Mouse (Mus musculus) urinary bladder, postnatal 4 days (tissue): ENCODE measurements at regions not wholly inside any gene's neighbourhood (a gene's known extent, or its start where the extent isn't known, plus 50 kb on each side); places are given as distances from the start of the nearest gene placed in this dataset.

ENCODE experiments used
- DNase-seq, 2 experiments: peaks; one replicate each; pipeline ENCODE4 v3.0.0; 2021 to 2022; ENCODE audit warnings: low spot score in 2 of 2

DNA sequence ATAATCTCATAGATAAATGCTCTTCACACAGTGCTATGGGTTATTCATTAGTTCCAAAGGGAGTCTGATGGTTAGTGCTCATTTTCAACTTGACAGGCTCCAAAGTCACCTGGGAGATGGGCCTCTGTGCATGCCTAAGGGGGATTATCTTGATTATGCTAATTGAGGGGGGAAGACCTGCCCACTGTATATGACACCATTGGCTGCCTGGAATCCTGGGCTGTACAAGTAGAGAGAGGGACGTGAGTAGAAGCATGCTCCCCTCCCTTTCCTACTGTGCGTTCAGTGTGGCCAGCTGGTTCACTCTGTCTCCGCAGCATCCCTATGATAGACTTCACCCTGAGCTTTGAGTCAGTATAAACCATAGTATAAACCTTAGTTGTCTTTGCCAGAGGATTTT lies 300.8 kb downstream of the Gpat3 start:
- no peak for DNase-seq

DNA sequence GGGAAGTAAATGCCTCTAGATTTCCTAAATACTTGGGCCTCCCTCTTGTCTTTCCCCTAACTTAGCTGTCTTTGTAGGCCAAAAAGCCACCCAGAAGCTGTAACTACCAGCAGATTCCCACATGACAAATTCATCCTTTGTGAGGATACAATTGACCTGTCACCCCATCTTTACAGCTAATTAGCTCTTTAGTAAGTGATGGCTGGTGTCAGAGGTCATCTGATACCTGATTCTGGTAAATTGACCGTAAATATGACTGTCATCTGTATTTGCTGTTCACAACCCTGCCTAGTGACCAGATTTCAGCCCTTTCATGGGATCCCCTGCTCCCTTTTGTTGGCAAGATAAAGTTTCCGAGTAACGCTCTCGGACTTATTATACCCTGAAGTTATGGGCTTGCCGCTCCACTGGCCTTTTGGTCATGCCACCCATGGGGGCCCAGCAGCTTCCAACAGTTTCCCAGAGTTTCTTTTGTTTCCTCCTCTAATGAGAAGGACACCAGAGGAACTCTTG lies 279.5 kb downstream of the Gpat3 start:
- DNase-seq = no peak

DNA sequence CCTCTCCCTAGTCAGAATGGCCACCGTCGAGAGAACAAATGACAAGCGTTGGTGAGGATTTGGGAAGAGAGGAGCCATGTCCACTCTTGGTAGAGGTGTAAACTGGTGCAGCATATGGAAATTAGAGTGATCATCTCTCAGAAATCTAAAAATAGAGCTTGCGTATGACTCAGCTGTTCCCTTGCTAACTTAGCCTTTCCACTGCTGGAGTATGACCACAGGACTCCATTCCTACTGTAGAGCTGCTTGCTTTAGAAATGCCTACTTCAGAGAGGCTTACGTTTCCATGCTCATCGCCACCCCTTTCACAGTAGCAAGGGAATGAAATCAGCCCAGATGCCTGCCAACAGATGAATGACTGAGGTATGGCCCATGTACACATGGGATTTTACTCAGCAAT lies 277.4 kb downstream of the Gpat3 start:
- no peak for DNase-seq

DNA sequence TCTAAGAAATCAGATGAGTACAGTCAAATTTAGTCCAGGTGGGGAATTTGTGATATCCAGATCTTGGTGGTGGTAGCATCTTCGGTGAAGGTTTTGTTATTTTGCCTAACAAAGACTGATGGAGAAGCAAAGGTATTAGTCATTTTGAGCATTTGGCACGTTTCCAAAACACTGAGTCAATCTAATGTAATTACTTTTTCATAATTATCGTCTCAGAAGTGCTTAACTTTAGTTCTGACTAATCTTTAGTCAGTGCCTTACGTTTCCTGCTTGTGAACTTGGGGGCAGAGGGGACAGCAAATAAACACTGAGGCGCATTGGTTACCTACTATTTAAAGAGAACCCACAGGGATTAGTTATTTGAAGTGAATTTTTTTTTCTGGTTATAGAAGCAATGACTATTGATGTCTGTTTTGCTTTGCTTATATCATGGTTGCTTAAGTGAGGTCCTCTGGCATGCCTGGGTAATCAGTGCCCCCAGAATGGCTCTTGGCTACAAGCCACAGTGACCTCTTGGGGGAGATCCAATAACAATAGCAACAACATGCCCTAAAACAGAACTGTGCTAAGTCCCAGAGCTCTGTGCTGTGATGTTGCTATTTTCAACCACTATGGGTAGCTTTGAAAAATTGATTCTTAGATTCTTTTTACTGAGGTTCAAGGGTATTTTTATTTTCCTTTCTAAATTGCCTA lies 275.1 kb downstream of the Gpat3 start:
- no peak for DNase-seq

DNA sequence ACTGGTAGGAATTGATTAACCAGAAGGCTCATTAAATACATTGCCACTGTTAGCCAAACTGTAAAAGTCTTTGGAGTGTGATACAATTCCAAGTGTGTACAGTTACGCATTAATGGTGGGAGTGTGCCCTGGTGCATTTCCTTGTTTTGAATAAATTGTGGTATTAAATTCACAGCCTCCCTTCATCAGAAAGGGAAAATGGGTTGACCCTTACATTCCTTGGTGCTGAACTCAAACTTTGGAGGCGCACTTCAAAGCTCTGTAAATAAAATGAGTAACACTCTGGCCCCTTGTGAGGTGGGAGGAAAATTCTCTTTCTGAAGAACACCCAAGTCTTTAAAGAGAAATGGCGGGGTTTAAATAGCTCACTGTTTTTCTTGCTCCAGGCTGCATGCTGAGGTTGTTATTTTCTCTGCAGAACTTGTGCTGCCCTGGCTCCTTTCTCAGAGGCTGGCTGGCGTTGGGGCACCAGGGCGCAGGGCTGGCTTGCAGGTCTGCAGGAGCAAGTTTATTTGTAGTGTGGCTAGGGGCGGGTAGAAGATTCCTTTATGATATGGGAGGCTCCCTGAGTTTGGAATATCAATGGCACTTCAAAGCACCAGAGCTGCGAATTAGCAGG lies 266.7 kb downstream of the Gpat3 start:
- no peak for DNase-seq

DNA sequence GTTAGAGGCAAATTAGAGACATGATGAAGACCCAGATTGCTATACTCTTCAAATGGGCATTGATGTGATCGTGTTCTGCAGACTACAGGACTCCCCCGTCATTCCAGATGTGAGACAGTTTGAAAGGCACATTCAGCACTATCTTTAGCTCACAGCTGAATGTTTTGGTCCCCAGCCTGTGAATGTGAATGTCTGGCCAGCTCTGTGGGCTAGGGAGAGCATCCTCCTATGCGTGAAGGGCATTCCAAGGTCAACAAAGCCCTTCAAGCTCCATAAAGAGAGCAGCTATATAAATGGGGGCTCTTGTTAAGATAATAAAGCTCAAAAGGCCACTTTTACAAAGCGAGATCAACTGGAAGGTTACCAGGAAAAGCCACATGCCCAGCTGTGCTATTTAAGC lies 266.1 kb downstream of the Gpat3 start:
- DNase-seq = no peak

DNA sequence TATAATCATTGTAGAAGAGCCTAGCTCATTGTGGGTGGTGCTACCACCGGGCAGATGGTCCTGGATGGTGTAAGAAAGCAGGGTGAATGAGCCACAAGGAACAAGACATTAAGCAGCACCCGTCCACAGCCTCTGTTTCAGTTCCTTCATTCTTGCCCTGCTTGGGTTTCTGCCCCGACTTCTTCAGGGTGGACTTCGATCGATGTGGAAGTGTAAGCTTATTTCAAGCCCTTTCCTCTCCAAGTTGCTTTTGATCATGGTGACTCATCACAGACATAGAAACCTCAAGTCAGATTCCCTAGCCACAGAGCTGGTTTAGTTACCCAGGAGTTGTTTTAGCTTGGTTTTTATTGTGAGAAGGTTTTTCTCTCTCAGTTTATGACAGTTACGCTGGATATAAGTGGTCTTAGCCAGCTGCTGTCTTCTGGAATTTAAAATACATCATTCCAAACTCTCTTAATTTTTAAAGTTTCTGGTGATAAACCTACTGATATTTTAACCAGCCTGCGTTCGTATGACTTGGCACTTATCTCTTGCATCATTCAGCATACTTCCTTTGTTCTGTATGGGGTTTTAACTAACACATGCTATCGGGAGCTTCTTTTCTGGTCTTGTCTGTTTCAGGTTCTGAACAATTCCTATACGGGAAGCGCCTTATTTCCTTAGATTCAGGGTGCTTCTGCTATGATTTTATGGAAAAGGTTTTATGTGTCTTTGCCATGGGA lies 255.6 kb downstream of the Gpat3 start:
- no peak for DNase-seq

DNA sequence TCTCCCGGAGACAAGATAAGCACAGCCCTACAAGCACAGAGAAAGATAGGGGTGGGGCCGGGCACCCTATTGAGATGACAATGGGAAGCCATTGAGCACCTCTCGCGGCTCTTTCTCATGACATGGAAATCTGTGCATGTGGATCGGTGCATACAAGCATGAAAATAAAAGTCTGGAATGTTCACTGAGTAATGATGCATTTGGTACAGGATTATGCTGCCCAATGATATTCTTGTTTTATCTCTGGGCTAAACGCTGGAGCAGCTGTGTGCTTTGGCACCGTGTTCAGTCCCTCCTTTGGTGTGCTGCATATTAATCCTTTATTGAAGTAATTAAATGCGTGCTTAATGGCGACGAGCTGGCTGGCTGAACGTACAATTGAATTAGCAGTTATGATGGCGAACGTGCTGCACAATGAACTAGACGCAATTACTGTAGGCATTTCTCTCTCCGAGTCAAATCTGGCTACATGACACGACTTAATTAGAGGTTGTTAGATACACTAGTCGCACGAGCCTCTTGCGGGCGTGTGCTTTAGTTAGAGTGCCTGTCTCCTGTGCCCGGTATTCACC lies 245.6 kb downstream of the Gpat3 start:
- DNase-seq = no peak

DNA sequence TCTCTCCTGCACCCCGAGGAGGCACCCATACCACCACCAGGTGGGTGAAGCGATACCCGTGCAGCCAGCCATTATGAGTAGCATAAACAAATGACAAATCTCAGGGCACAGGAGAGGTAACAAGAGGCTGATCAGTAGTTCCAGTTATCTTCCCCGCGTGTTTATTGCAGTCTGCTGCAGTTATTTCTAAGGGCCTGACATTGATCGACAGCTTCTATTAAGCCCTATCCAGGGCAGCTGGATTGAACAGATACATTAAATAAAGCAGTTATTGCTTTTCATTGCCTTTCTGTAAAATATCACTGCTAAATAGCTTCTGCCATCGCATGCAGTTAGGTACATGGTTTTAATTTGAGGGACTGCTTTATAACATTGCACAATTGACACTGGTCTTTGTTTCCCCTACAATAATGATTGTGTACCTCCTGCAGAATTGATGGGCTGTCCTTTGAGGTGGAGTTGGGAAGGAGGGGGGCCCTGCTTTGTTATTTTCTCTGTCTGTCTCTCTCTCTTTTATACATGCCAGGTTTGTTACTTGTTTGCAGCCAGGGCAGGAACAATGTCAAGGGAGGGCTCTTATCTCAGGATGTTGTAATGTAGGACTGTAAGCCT lies 245.0 kb downstream of the Gpat3 start:
- DNase-seq = no peak

DNA sequence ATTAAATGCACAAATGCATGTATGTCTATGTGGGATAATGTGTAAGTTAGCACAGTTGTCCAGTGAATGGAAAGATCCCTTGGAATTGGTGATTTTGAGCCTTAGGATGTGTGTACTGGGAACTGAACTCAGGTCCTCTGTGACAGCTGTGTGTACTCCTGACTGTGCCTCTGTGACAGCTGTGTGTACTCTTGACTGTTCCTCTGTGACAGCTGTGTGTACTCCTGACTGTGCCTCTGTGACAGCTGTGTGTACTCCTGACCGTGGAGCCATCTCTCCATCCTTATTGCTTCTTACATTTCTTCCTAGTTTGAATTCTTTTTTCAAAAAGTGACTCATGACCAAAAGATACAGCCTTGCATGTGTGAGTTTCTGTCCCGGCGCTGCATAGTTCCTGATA lies 239.7 kb downstream of the Gpat3 start:
- DNase-seq = no peak

DNA sequence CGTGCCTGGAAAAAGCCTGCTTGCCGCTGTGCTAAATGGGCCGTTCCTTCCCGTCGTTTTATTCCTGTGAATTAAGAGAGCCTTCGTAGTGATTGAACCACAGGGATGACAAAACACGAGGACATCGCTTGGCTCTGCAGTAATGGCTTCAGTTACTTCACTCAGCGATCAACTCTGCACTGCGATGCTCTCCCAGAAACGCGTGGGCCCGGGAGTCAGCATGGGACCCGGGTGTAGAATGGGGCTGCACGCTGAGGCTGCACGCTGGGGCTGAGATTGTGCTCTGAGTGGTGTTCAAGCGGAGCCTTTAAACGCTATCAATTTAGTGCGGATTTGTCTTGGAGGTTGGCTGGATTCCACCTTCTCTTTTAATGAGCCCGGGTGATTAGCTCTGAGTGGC lies 237.1 kb downstream of the Gpat3 start:
- DNase-seq = no peak

DNA sequence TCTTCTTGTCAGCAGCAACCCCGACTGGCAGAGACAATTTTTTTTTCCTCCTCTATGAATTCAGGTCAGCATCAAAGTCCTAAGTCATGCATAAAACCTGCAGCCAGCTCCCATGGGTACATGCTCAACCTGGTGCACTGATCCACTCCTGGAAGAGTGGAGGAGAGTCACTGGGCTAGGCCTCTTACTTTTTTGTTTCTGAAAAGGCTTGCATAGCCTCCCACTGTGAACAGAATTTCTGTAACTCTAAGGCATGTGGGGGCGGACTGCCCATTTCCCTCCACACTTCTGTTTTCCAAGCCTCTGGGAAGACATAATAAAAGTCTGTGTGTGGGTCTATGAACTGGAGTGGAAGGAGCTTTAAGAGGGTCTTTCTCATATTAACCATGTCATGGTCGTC lies 218.8 kb downstream of the Gpat3 start:
- DNase-seq = no peak

DNA sequence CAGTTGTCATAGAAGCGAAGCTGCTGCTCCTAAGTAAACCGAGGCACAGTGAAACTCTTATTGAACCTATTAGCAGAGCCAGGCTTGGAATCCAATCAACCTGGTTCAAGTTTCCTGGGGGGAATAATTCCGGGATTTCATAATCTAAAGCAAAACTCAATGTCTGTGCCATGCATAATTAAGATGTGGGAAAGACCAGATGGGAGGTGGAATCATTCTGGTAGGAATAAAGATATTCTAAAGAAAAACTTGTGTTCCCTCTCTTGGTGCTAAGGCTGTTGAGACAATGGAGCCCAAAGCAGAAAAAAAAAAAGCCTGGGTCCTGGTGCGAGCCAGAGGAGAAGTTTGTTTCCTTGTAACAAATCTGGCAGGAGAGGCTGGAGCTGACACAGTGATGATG lies 217.7 kb downstream of the Gpat3 start:
- no peak for DNase-seq

DNA sequence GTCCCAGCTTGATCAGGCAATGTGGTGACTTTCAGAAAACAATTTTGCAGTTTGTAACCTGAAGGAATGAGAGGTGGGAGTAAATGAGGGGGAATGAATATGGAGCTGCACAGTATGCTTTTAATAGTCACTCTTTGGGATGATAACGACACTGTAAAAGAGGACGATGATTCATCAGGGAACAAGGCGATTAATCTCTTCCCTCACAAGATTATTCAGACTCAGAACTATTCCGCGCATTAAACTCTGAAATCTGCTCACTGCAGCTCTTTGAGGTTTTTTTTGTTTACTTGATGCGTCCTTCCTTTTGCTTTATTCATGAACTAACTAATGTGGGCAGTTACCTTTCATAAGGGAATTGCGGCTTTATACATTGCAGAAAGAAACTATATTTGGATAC lies 206.1 kb downstream of the Gpat3 start:
- DNase-seq = no peak

DNA sequence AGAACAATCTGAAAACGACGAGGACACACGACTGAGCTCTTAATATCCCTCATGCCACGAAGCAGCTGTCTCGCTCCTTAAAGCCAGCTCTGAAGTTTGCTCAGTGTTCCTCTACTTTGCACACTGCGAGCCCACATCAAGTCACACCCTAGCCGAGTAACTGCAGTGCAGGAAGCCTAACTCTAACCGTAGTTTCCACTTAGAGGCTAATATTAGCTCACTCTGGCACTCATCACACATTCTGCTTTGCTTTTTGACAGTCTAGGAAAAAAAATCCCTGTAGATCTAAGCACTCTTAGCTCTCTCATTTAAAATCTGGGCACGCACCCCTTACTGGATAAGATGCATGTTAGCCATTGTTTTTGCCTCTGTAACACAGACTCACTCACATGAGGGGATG lies 195.0 kb downstream of the Gpat3 start:
- no peak for DNase-seq

DNA sequence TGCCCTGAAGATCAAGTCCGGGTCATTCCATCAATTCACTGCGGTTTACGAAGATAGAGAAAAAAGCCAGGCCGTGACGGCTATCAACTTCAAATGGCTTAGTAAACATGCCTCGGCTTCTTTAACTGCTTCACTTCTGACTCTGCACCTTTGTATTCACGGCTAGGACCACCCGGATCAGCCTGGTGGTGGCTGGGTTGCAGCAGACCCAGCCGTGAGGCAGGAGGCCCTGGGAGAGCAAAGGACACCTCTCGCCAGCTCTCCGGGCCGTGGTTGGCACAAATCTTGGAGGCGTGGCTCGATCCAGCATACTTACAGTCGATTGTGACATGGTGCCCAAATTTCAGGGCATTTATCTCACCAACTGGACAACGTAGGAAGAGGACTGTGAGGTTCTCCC lies 187.5 kb downstream of the Gpat3 start:
- DNase-seq = no peak

DNA sequence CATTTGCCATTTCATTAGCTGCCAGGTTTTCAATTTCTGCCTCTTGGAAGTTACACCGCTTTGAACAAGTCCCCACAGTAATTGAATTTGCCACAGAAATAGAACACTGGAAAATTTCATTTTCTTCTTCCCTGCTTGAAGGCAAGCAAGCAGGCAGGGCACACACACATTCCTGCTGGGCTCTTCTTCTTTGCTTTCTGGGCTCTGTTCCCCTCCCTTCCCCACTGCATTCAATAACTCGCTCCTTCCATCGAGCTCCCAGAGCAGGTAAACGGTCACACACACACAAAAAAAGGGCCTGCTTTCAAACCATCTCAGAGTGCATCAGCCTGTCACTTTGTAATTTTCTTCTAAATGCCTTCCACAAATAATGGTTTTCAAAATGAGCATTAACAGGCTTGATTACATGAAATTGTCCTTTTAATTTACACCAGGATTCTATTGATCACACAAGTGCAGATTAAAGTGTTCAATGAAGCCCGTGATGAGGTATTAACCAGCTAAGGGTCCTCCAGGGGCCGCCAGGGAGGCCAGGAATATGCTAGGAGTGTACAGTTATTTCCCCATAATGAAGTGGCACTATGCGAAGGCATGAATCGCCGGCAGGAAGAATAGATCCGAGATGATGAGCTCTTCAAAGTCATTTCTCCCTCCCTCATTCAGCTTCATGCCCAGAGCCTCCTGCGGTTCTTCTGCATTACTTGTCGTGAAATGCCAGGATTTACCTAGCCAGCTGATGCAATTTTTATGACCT lies 186.8 kb downstream of the Gpat3 start:
- DNase-seq = no peak

DNA sequence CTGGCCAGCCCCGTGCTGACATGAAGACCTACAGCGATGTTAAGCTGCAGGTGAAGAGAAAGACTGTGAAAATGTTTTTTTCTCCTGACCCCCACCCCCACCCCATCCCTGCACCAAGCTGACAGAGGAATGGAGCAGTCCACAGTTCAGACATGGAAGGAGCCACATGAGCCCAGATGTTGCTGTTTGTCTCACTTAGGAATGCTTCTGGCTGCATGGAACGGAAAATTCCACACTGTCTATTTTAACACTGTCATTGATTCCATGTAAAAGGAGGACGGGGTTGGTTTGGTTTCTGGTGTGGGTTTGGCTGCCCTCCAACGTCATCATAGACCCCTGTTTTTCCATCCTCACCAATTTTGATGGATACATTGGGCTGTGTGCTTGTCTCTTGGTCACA lies 179.3 kb downstream of the Gpat3 start:
- no peak for DNase-seq

DNA sequence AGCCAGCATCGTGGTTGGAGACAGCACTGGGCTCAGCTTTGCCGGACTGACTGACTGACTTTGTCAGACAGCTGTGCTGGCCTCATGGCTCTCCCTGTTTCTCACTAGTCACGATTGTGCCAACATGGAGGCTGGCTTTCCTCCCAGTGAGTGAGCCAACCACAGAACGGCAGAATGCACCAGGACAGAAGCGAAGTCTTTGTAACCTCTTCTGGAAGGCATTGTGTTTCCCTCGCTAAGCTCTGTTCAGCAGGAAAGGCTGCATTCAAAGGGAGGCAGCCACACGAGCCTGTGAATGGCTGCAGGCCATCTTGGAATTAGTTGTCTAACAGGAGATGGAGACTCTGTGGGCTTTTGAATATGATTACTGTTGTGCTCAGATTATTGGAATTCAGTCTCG lies 178.3 kb downstream of the Gpat3 start:
- DNase-seq = no peak

DNA sequence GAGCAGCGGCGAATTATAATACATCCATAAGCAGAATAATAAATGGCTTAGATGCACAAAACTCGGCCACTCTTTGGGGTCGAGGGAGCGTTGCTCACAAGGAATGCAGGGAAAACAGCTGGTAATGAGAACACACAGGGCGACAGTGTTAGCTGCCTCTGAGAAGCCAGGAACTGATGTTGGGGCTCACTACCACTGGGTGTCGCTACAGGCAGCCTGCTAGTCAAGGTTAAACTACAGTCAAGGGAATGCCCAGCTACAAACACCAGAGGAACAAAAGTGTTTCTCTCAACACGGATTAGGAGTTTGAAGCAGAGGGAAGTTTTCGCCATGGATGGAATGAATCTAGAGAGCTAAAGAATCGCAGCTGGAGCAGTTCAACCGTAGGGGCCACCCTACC lies 175.3 kb downstream of the Gpat3 start:
- DNase-seq = peak; percentile 57 to 74

DNA sequence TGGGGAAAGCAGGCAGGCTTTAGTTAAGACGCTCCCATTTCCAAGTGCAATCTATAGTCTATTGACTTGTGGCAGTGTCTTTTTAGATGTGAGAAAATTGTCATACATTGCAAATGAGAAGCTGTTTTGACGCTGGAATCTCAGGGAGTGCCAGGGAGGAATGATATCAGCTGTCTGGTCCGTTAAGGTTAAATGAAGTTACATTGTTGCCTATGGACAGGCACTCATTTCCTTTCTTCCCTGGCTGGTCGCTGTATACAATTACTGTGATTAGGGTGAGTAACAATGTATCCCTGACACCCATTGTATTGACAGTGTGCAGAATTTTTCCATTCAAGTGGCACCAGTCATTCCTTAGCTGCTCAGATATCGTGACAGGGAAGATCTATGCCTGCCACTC lies 168.3 kb downstream of the Gpat3 start:
- DNase-seq = no peak

DNA sequence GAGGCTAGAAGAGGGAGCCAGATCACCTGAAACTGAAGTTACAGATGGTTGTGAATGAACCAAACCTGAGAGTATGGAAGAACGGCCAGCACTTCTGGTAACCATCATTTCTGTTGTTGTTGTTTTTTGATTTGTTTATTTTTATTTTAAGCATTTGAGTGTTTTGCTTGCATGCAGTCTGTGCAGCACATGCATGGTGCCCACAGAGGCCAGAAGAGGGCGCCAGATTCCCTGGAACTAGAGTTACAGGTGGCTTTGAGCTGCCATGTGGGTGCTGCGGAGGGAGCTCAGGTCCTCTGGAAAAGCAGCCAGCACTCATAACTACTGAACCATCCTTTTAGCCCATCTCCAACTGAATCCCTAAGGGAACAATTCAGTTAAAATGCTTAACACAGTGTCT lies 159.7 kb downstream of the Gpat3 start:
- DNase-seq = no peak
